Mouse (Mus musculus) hematopoietic stem cell, adult 5-6 weeks (primary cell): ENCODE results near the gene Slc29a3. TPM values are rescaled to one million over a fixed set of nuclear protein-coding genes. Genes with fewer than 3 reads are reported as not detected.

Source experiments
- total RNA-seq: library from RNA; stranded (forward); fragments of 172-1452, 232-1000 nt; gene quantifications from 2 replicates; pipeline ENCODE4 v1.2.3, GENCODE M21; 2017

Slc29a3 gene
- total RNA-seq, 1 experiment from 2014 or later = 17.5 TPM

Other genes starting within 250 kb of the Slc29a3 start
- gene Cdh23, start 56.3 kb downstream of the Slc29a3 start, total RNA-seq = 0.84 and 1.6 TPM in 2 replicates
- 0.25 TPM in 1 of 2 replicates, not detected in the other for gene Unc5b, start 78.8 kb upstream of the Slc29a3 start, total RNA-seq